Mouse (Mus musculus): ENCODE measurements around the gene Jpt1.

- no peak for TF ChIP-seq TAL1 (IDR thresholded peaks at IDR 0.05; ENCODE audit: low read length)
- no peak for TF ChIP-seq GATA1 (IDR thresholded peaks at IDR 0.05; ENCODE audit: low read length)
Observed at GRCm38 (mm10) chr11:115490441-115491355, 23.5 kb downstream of the Jpt1 start.
